Mouse (Mus musculus): ENCODE results near the gene Fam83d.

The Fam83d gene

DNA sequence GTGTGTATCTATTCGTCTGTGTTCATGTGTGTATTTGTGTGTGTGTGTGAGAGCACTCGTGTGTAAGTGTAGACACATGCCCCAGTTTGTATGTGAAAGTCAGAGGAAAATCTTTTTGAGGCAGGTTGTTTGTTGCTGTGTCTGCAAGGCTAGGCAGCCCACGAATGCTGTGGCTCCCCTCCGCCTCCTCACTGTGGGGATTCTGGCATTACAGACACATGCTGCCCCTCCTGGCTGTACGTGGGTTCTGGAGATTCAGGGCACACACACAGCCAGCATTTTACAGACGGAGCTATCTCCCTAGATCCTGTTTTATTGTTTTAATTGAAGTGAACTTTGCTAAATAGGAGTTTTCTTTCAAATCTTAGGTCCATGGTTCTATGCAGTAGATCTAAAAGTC lies 61.9 kb downstream of the Fam83d start:
- no peak for TF ChIP-seq GATA4 (IDR thresholded peaks at IDR 0.05; ENCODE audit: insufficient replicate concordance, low read length)

DNA sequence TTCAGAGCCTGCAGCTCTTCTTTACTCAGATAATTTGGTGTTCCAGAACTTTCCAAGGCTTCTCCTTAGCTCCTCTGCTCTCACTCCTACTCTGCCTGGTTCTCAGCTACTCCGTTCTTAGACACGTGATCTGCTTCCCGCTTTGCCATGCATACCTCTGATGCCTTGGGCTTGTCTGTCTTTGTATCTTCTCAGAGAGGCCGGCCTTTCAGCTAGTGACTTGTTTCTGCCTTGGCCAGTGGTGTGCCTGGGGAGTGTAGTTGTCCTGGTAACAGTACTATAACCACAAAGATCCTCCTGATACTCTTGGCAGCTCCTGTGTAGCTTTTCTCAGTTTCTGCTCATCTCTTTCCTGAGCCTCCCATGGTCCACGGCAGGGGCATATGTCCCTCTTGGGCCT lies 65.3 kb downstream of the Fam83d start:
- TF ChIP-seq GATA4 (IDR thresholded peaks at IDR 0.05; ENCODE audit: insufficient replicate concordance, low read length) = no peak

DNA sequence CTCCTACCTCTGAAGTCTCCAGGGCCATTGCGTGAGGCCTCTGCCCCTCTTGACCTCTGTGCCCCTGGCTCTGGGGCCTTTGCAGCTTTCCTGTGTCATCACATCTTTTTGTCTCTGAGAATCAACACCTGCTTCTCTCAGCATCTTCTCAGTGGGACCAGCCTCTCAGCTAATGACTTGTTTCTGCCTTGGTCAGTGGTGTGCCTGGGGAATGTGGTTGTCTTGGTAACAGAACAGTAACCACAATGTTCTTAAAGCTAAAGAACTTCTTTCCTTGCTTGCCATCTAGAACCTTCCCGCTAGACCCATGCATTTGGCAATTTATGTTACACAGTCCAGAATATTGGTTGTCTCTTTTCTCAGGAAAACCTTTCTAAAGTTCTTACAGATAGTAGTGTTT lies 65.8 kb downstream of the Fam83d start:
- TF ChIP-seq GATA4 (IDR thresholded peaks at IDR 0.05; ENCODE audit: insufficient replicate concordance, low read length) = no peak

Data from liver, adult (tissue).